Mouse (Mus musculus) myocyte (in vitro differentiated cells): ENCODE data around the gene Chn2. TPM values are rescaled to one million over a fixed set of nuclear protein-coding genes. Genes with fewer than 3 reads are reported as not detected.

Source experiments
- H3K27me3 ChIP-seq: one replicate; pipeline ENCODE4 v1.6.1; 2011; ENCODE audit not compliant: control insufficient read depth, insufficient read depth, insufficient read length
- H3K36me3 ChIP-seq: one replicate; pipeline ENCODE4 v1.6.1; 2011; ENCODE audit not compliant: control insufficient read depth, insufficient read depth
- H3K4me2 ChIP-seq: one replicate; pipeline ENCODE4 v1.6.1; 2011; ENCODE audit warnings: low read depth, control low read depth
- H3K4me3 ChIP-seq: one replicate; pipeline ENCODE4 v1.5.1; 2011; ENCODE audit warnings: mild to moderate bottlenecking, control low read depth, moderate library complexity
- H3K79me2 ChIP-seq: one replicate; pipeline ENCODE4 v1.6.1; 2011; ENCODE audit not compliant: control insufficient read depth, insufficient read depth
- H3ac ChIP-seq: one replicate; pipeline ENCODE4 v1.6.1; 2011; ENCODE audit not compliant: control insufficient read depth, insufficient read length
- CEBPB ChIP-seq: IDR thresholded peaks from 2 replicates; pipeline ENCODE4 v1.6.1; 2011; ENCODE audit warnings: mild to moderate bottlenecking, moderate library complexity; ENCODE audit not compliant: poor library complexity, insufficient read depth, severe bottlenecking
- E2F4 ChIP-seq: IDR thresholded peaks from one replicate; pipeline ENCODE4 v1.6.1; 2011; ENCODE audit warnings: mild to moderate bottlenecking, control low read depth, moderate library complexity; ENCODE audit not compliant: insufficient read depth
- MAX ChIP-seq: IDR thresholded peaks from one replicate; pipeline ENCODE4 v1.6.1; 2011; ENCODE audit warnings: low read depth, mild to moderate bottlenecking, control low read depth
- MYOD1 ChIP-seq, 3 experiments: IDR thresholded peaks; one replicate each; pipeline ENCODE4 v1.6.1; 2011; ENCODE audit warnings: control low read depth in 2 of 3, low read depth in 2 of 3, mild to moderate bottlenecking in 2 of 3, moderate library complexity in 1 of 3; ENCODE audit not compliant: insufficient read length in 2 of 3, control insufficient read depth in 1 of 3
- MYOG ChIP-seq, 3 experiments: IDR thresholded peaks; one replicate each; pipeline ENCODE4 v1.6.1; 2011; ENCODE audit warnings: control low read depth in 2 of 3, low read depth in 2 of 3, mild to moderate bottlenecking in 2 of 3; ENCODE audit not compliant: insufficient read length in 2 of 3, control insufficient read depth in 1 of 3, insufficient read depth in 1 of 3
- POLR2A ChIP-seq: IDR thresholded peaks from one replicate; pipeline ENCODE4 v1.6.1; 2011; ENCODE audit warnings: low read depth, mild to moderate bottlenecking, control low read depth, moderate library complexity; ENCODE audit not compliant: insufficient read length
- POLR2AphosphoS2 ChIP-seq: IDR thresholded peaks from one replicate; pipeline ENCODE4 v1.6.1; 2011; ENCODE audit warnings: low read depth, control low read depth; ENCODE audit not compliant: insufficient read length
- REST ChIP-seq: IDR thresholded peaks from one replicate; pipeline ENCODE4 v1.6.1; 2011; ENCODE audit warnings: mild to moderate bottlenecking, control low read depth, moderate library complexity; ENCODE audit not compliant: insufficient read depth, insufficient read length
- SRF ChIP-seq: IDR thresholded peaks from one replicate; pipeline ENCODE4 v1.6.1; 2011; ENCODE audit warnings: low read depth; ENCODE audit not compliant: control insufficient read depth, insufficient read length
- TCF12 ChIP-seq: IDR thresholded peaks from one replicate; pipeline ENCODE4 v1.6.1; 2011; ENCODE audit warnings: mild to moderate bottlenecking, control low read depth; ENCODE audit not compliant: poor library complexity, insufficient read depth, severe bottlenecking
- TCF3 ChIP-seq: IDR thresholded peaks from one replicate; pipeline ENCODE4 v1.6.1; 2011; ENCODE audit warnings: low read depth, control low read depth; ENCODE audit not compliant: insufficient read length
- USF1 ChIP-seq: IDR thresholded peaks from one replicate; pipeline ENCODE4 v1.6.1; 2011; ENCODE audit warnings: low read depth, mild to moderate bottlenecking, control low read depth, moderate library complexity
- polyA plus RNA-seq: library from polyadenylated mRNA; unstranded; fragments of >200 nt; fragmentation: generic; extraction: Trizol; gene quantifications from one replicate; pipeline ENCODE4 v1.2.1, GENCODE M21; 2012; ENCODE audit warnings: missing spikeins

Gene Chn2
- polyA plus RNA-seq, 1 experiment, result 6.5 TPM

GRCm38 (mm10) chr6:54126993-54127697, 87.8 kb downstream of the Chn2 start:
- no peak overlapping the region for H3K4me3 ChIP-seq
- no peaks in the 10 kb centered on the region for H3K79me2 ChIP-seq
- H3K27me3 ChIP-seq, result no peaks in the 10 kb centered on the region
- no peaks in the 10 kb centered on the region for H3K36me3 ChIP-seq
- no peak overlapping the region for H3ac ChIP-seq
- TF ChIP-seq TCF12 (no peak), SRF (no peak), E2F4 (no peak), POLR2A (no peak), MAX (no peak), USF1 (no peak), REST (no peak), CEBPB (no peak), MYOG (IDR thresholded peaks at IDR 0.05; ENCODE audit: control insufficient read depth in 1 of 3, insufficient read depth in 1 of 3, insufficient read length in 2 of 3, low read depth in 2 of 3) (no peak), MYOD1 (IDR thresholded peaks at IDR 0.05; ENCODE audit: control insufficient read depth in 1 of 3, insufficient read length in 2 of 3, low read depth in 2 of 3) (no peak), TCF3 (no peak), POLR2AphosphoS2 (no peak)
- no peak overlapping the region for H3K4me2 ChIP-seq

GRCm38 (mm10) chr6:54128702-54129101, 89.3 kb downstream of the Chn2 start:
- Histone ChIP-seq H3K36me3 (no peaks in the 10 kb centered on the region), H3K4me2 (no peak overlapping the region), H3K79me2 (no peaks in the 10 kb centered on the region), H3ac (no peak overlapping the region), H3K27me3 (no peaks in the 10 kb centered on the region), H3K4me3 (no peak overlapping the region)
- TF ChIP-seq POLR2AphosphoS2 (no peak), CEBPB (no peak), MYOD1 (IDR thresholded peaks at IDR 0.05; ENCODE audit: control insufficient read depth in 1 of 3, insufficient read length in 2 of 3, low read depth in 2 of 3) (no peak), TCF3 (no peak), SRF (no peak)

- H3ac ChIP-seq, result no peak overlapping the region
- no peak for TF ChIP-seq USF1
- TF ChIP-seq MAX, result no peak
Measured at GRCm38 (mm10) chr6:54129570-54129969, 90.2 kb downstream of the Chn2 start.

GRCm38 (mm10) chr6:54130881-54131280, 91.5 kb downstream of the Chn2 start:
- no peaks in the 10 kb centered on the region for H3K36me3 ChIP-seq
- H3ac ChIP-seq, result no peak overlapping the region
- no peaks in the 10 kb centered on the region for H3K79me2 ChIP-seq
- H3K27me3 ChIP-seq, result no peaks in the 10 kb centered on the region
- peak overlapping the region; percentile 30 for H3K4me2 ChIP-seq
- no peak overlapping the region for H3K4me3 ChIP-seq
- TF ChIP-seq MYOD1 (IDR thresholded peaks at IDR 0.05; ENCODE audit: control insufficient read depth in 1 of 3, insufficient read length in 2 of 3, low read depth in 2 of 3) (no peak), CEBPB (no peak), POLR2A (no peak), USF1 (no peak), SRF (no peak), POLR2AphosphoS2 (no peak), TCF12 (no peak), REST (no peak), TCF3 (no peak), E2F4 (no peak), MAX (no peak)

More at GRCm38 (mm10) chr6:54129570-54129969, 90.2 kb downstream of the Chn2 start:
- no peaks in the 10 kb centered on the region for H3K27me3 ChIP-seq
- H3K79me2 ChIP-seq, result no peaks in the 10 kb centered on the region
- H3K4me2 ChIP-seq, result no peak overlapping the region
- H3K4me3 ChIP-seq, result no peak overlapping the region
- H3K36me3 ChIP-seq, result no peaks in the 10 kb centered on the region

GRCm38 (mm10) chr6:54132576-54132975, 93.2 kb downstream of the Chn2 start:
- Histone ChIP-seq H3K36me3 (no peaks in the 10 kb centered on the region), H3ac (no peak overlapping the region), H3K27me3 (no peaks in the 10 kb centered on the region), H3K79me2 (no peaks in the 10 kb centered on the region), H3K4me3 (no peak overlapping the region), H3K4me2 (no peak overlapping the region)
- TF ChIP-seq SRF (no peak), POLR2AphosphoS2 (no peak), MAX (no peak), POLR2A (no peak), TCF3 (no peak), MYOG (IDR thresholded peaks at IDR 0.05; ENCODE audit: control insufficient read depth in 1 of 3, insufficient read depth in 1 of 3, insufficient read length in 2 of 3, low read depth in 2 of 3) (no peak), USF1 (no peak), MYOD1 (IDR thresholded peaks at IDR 0.05; ENCODE audit: control insufficient read depth in 1 of 3, insufficient read length in 2 of 3, low read depth in 2 of 3) (no peak), CEBPB (no peak), E2F4 (no peak), TCF12 (no peak), REST (no peak)
